Mouse (Mus musculus) monocyte, adult 2 months (primary cell): Measurements from ENCODE around the gene Pdxk.
"Not testable (repeated sequence)": the region's sequence is repeated elsewhere in the genome, so short reads cannot be mapped to it uniquely, and the experiment has no call there.

Experiments used
- DNase-seq, 2 experiments: peaks; one replicate each; pipeline ENCODE4 v3.0.0; 2022; ENCODE audit warnings: low spot score in 2 of 2, low read depth in 1 of 2

The Pdxk gene

DNA sequence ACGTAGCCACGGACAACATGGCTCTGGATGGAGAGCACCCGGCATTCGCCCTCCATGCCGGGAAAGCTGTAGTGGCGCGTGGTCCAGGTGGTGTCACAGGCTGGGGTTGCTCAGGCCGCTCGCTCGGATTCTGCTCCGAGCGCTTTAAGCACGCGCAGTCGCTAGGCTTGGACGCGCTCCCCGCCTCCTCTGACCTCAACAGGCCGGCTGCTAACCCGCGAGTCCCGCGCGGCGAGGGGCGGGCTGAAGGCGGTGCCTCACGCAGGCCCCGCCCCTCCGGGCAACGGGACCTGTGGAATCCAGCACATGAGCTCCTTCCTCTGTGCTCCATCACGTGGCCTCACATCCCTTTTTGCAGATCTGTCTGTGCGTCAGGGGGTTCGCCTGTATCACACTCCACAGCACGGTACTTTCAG lies at the start of gene Pdxk:
TSS of gene Pdxk (minus strand) at position 184 of the 416 bp plus-strand sequence.
- peak; percentile 95 to 97 for DNase-seq

DNA sequence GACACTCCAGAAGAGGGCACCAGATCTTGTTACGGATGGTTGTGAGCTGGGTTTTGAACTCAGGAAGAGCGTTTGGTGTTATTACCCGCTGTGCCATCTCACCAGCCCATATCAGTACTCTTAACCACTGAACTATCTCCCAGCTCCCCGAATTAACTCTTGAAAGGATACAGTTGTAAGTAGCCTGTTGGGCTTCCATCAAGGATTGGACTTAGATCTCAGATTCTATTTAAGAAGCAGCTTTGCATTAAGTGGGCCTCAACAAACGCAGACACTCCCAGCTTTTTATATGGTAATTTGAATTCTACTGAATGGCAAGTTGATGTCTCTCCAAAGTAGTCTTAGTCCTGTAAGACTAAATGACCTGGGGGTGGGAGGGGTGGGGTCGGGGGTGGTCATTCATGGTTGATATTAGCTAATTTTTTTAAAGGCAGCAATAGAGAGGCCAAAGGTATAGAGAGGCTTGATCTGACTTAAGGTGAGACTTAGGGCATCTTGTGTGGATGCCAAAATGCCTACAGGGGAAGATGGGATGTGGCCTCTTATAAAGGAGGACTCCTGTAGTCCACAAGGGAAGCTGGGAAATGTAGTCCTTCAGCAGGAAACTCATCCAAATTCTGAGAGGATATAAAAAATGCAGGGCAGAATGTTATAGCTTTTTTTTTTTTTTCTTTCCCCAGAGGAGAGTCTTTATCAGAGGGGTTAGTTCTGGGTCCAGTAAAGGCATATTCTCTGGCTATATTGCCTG lies 38.4 kb upstream of the Pdxk start:
- DNase-seq: no peak

DNA sequence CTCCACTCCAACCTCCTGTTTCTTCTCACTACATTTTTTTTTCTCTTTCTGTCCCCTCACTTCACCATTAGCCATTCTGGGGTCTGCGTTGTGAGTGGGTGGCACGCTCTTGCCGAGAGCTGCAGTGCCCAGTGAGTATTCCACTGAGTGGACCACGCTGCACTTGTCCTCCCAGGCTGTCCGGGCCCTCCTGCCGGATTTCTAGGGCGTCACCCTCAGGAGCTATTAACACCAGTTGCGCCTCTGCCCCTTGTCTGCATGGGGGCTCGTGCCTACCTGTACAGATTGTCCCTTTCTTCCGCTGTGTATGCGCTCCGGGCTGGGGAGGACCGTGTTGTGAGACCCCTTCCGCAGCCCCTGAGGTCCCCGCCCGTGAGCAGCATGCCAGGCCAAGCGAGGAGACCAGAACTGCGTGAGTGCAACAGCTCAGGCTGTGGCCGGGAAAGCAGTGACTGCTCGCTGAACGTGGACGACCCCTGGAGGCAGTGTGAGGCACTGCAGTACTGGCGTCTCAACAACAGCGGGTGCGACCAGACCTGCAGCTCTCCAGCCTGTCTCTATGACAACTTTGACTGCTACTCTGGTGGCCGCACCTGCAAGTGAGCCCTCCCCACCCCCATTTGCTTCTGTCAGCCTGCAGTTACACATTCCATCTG lies 22.8 kb upstream of the Pdxk start:
- DNase-seq: peak in 1 of 2 experiments; percentile 78

DNA sequence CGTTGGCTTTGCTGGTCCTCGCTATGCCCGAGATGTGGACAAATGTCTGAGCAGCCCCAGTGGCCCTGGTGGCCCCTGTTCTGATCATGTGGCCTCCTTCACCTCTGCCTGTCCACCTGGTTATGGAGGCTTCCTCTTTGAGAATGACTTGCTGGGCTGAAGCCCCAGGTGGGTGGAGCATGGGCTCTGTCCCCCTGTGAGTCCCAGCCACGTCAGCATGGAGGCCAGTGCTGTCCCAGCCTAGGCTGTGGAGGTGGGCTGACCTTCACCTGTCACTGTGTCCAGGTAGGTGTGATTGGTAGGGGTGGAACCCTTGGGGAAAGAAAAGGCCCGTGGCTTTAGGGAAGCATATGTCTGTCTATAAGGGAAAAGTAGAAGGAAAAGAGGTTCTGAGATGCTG lies 22.1 kb upstream of the Pdxk start:
- no peak for DNase-seq

DNA sequence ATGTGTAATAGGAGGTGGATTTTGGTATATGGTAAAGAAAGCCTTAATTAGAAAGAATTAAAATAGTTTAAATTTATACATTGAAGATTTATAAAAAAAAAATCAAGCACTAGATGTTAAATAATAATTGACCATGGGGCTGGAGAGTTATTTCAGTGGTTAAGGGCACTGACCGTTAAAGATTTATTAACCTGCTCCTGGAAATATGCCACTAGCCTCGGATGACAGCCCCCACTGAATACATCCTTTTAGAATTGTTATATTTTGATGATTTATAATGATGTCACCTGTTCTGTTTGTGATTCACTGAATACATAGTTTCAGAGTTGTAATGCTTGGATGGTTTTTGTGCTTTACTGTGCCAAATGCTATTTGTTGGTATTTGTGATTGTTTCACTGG lies 20.6 kb upstream of the Pdxk start:
- not testable (repeated sequence) for DNase-seq

DNA sequence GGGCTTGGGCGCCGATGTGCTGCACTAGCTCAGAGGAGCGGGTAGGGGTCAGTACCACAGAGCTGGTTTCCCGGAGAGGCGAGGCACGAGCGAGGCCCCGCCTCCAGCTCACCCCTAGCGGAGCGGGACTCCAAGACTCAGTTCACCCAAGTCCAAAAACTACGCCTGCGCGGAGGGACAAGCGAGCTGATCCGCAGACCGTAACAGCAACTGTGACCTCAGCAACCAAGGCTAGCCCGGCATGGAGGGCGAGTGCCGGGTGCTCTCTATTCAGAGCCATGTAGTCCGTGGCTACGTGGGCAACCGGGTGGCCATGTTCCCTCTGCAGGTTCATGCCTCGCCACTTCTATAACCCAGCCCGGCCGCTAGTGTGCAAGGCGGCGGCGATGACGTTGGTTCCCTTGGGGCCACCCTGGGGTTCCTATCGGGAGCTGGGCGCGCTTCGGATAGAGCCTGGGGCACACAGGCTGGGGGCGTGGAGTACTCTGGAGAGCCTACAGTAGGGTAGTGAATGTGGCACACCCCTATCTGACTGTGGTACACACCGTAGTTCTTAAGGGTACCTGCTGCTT lies 17.2 kb upstream of the Pdxk start:
- peak in 1 of 2 experiments; percentile 35 for DNase-seq

DNA sequence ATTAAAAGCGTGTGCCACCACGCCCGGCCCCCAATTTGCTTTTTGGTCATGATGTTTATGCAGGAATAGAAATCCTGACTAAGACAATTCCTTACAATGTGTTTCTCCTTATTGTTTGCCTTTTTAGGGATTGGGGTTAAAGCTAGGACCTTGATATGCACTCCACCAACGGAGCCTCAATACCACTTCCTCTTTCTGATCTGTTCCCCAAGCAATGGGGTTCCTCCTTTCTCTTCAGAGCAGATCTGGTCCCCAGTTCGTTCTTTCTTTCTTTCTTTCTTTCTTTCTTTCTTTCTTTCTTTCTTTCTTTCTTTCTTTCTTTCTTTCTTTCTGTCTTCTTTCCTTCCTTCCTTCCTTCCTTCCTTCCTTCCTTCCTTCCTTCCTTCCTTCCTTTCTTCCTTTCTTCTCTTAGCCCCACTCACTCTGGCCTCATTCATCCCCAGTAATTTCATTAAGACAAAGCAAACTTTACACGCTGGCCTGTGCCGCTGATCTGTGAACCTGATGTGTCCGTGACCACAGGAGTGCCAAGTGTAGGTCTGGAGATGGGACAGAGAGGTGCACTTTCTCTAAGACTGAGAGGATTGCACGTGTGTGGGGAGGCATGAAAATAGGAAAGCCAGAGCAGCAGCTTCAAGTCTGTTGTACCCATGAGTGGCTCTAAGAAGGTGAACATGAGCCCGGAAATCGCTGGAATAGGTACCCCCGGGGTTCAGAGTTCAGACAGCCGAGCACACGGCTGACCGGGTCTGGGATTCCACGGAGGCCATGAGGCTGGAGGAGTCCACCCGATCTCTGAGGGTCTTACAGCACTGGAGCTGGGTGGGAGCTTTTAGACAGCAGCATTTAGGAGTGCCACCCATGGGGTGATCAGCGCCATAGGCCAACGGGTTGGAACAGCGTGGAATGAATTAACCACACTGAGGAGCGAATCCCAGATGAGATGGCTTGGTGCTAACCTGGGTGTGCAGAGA lies 16.5 kb upstream of the Pdxk start:
- no peak for DNase-seq

DNA sequence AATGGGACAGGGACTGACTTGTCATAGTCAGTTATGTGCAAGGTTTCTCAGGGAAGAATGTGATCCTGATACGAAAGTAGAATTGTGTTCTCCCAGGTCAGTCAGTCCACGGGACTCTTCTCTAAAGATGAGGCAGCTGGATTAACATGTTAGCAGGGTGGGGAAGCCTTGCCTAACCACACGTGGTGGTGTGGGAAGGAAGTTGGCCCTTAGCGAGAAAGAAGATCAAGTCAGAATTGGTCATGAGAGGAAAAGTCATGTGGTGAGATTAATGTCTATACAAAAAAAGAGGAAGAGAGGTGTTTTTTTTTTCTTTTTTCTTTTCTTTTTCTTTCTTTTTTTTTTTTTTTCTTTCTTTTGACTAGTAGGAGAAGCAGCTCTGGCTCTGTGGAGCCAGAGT lies 12.0 kb upstream of the Pdxk start:
- peak in 1 of 2 experiments; percentile 38 for DNase-seq

DNA sequence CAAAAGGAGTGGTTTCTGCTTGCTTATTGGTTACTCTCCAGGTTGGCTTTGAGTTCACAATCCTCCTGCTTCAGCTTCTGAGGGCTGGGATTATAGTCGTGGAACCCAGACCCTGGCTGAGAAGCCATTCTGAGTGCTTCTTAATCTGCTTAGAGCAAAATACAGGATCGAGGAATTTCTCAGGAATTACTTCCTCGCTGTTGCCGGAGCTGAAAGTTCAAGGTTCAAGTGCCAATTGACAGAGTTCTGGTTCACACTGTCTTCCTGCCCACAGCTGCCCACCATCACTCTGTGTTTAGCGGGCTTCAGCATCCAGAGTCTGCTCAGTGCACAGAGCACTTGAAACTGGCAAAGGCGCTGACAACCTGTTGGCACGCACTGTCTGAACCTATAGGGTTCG lies 10.0 kb upstream of the Pdxk start:
- no peak for DNase-seq

DNA sequence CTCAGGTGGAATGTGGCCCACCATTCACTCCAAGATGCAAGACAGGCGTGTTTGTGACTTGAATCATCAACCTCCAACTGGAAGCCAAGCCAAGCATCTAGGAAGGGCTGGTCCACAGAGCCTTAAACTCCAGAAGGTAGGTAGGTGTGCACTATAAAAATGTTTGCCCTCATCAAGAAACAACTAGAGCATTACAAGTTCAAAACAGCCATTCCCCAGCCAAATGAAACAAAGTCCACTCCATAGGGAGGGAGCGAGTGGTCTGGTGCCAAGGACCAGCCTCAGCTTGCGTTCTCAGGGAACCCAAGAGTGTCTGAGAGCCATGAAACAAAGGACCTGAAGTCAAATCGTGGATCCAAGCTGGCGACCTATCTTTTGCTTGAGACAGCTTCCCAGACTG lies 8.7 kb upstream of the Pdxk start:
- DNase-seq: no peak

DNA sequence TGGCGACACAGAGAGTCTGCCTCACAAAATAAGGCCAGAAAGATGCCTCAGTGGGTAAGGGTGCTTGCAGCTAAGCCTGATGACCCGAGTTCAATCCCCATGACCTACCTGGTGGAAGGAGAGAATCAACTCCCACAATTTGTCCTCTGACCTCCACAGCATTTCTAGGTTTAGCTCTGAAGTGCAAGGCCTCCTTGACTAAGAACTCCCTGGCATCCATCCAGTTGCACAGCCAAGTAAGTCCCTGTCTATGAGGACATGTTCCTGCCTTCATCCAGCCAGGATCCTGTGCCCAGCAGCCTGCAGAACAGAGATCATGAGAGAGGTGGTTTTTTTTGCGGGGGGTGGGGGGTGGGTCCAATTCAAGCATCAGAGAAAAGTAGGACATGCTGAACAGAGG lies 7.3 kb upstream of the Pdxk start:
- DNase-seq: no peak

DNA sequence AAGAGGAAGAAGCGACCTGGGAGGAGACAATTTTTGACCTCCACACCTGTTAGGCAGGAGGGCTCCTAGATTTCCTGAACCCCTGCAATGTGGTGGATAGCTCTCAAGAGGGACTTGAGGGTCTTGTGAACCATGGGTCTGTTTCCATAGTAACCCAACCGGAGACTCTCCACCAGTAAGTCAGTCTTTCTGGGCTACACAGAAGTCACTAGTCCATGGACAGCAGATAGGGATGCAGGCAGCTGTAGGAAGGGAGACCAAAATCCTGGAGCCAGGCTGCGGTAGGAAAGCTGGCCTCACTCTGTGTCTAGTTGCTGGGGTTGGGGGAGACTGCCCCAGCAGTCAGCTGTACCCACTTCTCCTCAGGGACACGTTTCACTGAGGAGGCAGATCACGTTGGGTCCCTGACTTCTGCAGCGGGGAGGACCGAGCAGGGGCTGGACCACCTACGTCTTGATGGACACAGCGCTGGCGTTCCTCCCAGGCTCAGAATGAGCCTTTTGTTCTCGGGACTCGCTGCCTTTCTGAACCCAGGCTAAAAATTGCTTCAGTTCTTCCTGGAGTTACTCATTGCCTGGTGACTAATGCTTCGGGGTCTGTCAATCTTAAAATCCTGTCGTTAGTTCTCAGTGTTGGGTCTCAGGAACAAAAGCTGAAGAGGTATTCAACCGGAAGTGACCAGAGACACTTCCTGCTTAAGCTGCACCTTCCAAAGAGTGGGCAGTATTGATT lies 6.0 kb upstream of the Pdxk start:
- DNase-seq: no peak

DNA sequence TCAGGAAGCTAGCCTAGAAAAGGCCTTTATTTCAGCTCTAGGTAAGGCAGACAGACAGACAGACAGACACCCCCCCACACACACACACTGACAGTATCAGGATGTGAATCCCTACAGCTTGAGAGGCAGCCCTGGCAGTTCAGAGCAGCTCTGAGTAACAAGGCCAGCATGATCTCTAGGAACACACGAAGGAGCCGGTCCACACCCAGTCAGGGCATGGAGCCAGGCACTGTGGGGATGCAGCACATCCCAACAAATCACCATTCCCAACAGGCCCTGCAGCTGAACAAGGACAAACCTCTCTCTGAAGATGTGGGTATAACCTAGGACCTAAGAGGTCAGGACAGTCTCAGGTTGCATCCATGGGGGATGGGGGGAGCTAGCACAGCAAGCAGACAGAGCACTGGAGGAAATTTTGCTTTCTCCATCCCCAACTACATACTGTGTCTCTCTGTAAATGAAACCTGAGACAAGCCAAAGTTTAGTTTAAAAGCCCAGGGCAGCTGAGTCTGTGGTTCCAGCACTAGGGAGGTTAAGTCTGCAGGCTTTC lies 3.1 kb upstream of the Pdxk start:
- no peak for DNase-seq

DNA sequence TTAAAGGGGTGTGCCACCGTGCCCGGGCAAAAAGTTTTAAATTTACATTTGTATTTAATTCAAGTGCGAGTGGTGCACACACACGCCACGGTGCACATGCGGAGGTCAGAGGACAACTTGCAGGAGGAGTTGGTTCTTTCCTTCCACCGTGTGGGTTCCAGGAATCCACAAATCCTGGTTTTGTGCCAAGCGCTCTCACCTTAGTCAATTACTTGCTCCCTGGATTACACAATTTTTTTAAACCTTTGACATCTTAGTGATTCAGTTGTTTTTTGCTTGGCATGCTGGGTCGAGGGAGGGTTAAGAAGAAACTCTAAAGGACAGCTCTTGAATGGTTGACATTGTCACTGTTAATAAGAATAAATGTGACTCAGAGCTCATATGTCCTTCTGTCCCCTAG lies 1.9 kb upstream of the Pdxk start:
- no peak for DNase-seq

DNA sequence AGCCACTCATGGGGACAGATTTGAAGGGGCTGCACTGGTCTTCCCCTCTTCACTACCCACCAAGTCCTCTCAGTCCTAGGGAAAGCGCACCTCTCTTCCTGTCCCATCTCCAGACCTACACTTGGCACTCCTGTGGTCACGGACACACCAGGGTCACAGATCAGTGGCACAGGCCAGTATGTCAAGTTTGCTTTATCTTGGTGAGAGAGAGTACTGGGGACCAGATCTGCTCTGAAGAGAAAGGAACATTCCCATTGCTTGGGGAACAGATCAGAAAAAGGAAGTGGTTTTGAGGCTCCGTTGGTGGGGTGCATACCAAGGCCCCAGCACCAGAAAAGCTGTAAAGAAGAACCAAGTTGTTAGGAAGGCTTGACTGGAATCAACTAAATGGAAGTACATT lies 697 bp upstream of the Pdxk start:
- peak in 1 of 2 experiments; percentile 56 for DNase-seq

DNA sequence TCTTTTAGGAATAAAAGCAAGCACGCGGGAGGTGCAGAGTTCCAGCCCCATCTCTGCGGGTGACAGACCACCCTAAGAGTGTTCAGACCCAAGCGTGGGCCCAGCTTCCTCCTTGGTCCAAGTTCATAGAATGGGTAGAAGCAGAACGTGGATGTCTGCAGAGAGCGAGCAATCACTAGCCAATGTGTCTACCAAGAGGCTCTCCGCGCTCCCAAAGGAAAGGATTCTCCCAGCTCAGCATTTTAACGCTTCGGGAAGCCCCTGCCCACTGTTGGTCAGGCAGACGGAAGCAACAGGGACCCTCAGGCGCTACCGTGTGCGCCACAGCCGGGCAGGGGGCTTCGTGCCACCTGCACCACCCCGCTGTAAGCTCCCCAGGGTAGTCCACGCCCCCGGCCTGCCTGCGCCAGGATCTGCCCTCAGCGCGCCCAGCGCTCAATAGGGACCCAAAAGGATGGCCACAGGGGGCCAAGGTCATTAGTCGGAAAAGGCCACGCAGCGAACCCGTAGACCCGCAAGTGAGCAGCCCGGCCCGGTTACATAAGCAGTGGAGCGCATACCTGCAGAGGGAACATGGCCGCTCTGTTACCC lies 479 bp downstream of the Pdxk start:
- DNase-seq: no peak

DNA sequence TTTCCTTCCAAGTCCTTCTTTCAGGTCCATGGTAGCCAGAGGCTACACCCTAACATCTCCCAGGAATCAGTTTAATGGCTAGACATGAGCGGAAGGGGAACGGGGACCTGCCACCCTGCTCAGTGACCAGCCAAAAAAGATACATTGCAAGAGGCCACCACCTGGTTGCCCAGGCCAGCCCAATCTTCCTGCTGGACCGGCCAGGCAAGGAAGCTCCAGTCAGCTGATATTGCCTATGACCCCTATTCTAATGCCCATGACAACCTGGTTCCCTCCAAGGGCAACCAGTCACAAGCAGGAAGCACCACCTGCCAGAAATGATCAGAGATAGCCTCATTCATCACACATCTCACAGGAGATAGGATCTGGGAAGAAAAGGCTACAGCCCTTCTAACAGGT lies 1.0 kb downstream of the Pdxk start:
- DNase-seq: no peak

DNA sequence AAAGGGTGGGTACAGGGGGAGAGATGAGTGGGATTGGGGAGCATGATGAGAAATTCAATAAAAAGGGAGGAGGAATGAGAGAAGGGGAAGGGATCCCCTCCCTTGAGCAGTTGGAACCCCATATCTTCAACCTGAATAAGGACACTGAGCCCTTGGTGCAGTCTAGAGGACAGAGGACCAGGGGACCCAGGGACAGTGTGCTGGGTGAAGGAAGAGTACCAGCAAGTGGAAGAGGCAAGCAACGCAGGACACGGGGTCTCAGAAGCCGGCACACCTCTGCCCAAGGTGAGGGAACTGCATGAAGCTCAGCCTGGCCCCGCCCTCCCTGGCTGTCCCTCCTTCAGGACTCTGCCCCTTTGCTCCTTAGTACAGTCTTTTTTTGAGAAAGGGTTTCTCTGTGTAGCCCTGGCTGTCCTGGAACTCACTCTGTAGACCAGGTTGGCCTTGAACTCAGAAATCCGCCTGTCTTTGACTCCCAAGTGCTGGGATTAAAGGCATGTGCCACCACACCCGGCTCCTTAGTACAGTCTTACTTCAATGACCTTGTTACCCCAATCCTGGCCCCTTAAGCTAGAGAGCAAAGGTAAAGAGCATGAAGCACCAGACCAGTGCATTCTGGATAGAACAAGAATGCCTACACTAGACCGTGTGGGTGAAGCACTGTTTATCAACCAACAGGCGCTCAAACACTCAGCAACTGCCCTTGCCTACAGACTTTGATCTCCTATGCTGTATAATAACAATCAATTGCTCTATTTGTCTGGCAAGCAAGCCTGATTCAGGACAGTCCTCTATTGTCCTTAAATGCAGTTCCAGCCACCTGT lies 1.6 kb downstream of the Pdxk start:
- DNase-seq: no peak

DNA sequence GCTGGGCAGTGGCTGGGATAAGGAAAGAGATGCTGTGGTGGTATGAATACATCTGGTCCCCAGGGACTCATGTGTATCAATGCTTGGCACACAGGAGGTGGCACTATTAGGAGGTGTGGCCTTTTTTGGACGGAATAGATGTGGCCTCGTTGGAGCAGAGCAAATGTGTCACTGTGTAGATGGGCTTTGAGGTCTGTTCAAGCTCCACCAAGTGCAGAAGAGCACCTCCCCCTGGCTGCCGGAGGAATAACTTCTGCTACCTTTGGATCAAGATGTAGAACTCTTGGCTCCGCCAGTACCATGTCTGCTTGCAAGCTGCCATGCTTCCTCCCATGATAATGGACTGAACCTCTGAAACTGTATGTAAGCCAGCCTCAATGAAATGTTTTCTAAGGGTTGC lies 3.0 kb downstream of the Pdxk start:
- no peak for DNase-seq
